Mouse (Mus musculus): ENCODE results near the gene Alpi. TPM values are rescaled to one million over a fixed set of nuclear protein-coding genes. Genes with fewer than 3 reads are reported as not detected.
A peak's percentile ranks its signal among the peaks of the same experiment; 100 is the strongest.

The Alpi gene
- polyA plus RNA-seq, 1 experiment from 2014 or later: not detected

DNA sequence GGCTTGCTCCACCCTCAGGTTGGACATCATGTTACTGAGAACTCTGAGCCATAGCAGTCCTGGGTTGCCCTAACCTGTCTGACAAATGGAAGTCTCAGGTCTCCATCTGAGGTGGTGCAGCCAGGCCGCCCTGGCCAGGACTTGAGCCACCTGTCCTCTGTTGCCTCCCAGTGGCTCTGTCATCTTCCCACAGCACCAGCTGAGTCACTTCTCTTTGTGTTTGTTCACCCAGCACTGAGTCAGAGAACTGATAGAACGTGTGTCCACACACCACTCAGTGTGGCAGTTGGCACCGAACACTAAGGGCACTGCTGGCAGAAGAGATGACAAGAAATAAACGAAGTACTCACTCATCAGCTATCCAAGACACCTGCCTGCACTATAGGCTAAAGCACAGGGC lies 50.0 kb downstream of the Alpi start:
- Histone ChIP-seq H3K4me3 (no peak overlapping the region), H3K27me3 (no peaks in the 10 kb centered on the region), H3K36me3 (ENCODE audit: poor library complexity, severe bottlenecking) (peaks cover 8% of the 10 kb centered on the region), H3K27ac (no peak overlapping the region), H3K9me3 (replicated peaks) (no peaks in the 10 kb centered on the region), H3K4me2 (no peak overlapping the region), H3K9ac (no peak overlapping the region), H3K4me1 (peaks cover 7% of the 10 kb centered on the region; the same call in 1 of the 2 replicates)
- no peak for ATAC-seq
- WGBS: 75% methylated on average over 4 of the region's 4 CpGs

- Histone ChIP-seq H3K4me3 (no peak overlapping the region), H3K36me3 (ENCODE audit: poor library complexity, severe bottlenecking) (peaks cover 9% of the 10 kb centered on the region), H3K9me3 (replicated peaks) (no peaks in the 10 kb centered on the region), H3K9ac (no peak overlapping the region; the same call in 1 of the 2 replicates), H3K4me1 (peaks cover 7% of the 10 kb centered on the region; the same call in 1 of the 2 replicates), H3K27me3 (no peaks in the 10 kb centered on the region), H3K27ac (no peak overlapping the region; the same call in 1 of the 2 replicates), H3K4me2 (no peak overlapping the region)
- no peak for ATAC-seq
- 75% methylated on average over 1 of the region's 1 CpGs for WGBS
Observed at GRCm38 (mm10) chr1:87050700-87051099, 50.7 kb downstream of the Alpi start.

DNA sequence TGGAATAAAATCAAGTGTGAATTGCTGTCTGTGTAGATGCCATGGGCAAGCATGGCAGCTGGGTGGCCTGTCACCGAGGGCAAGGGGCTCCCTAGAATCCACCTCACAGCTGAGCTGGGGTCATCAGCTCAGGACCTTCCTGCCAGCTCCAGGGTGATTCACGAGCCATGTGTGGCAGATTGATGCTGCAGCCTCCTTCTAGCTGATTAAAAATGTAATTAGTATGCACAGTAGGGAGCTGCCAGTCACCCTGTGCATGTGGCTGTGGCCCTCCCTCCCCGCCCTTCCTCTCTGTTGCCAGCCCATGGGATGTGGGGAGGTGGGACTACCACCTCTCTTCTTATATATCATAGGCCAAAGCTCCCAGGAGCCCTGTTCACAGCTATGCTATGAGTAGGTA lies 51.3 kb downstream of the Alpi start:
- H3K27ac ChIP-seq: no peak overlapping the region
- peaks cover 16% of the 10 kb centered on the region for H3K36me3 ChIP-seq (ENCODE audit: poor library complexity, severe bottlenecking)
- 47% methylated on average over 3 of the region's 3 CpGs for WGBS
- H3K9me3 ChIP-seq (replicated peaks): no peaks in the 10 kb centered on the region
- peaks cover 7% of the 10 kb centered on the region; the same call in 1 of the 2 replicates for H3K4me1 ChIP-seq
- H3K4me3 ChIP-seq: no peak overlapping the region
- no peaks in the 10 kb centered on the region for H3K27me3 ChIP-seq
- ATAC-seq: peak; percentile 60; the same call in 1 of the 2 replicates
- H3K9ac ChIP-seq: no peak overlapping the region
- H3K4me2 ChIP-seq: no peak overlapping the region

Other genes starting within 250 kb of the Alpi start
- not detected in 2 replicates for gene Alppl2, start 11.7 kb downstream of the Alpi start, polyA plus RNA-seq (2015; fragmentation: Nextera tagmentation; extraction: Ambion mirVana)
- not detected in 2 replicates for gene Akp3, start 23.4 kb upstream of the Alpi start, polyA plus RNA-seq (2015; fragmentation: Nextera tagmentation; extraction: Ambion mirVana)
- gene Ecel1, start 54.9 kb upstream of the Alpi start, polyA plus RNA-seq (2015; fragmentation: Nextera tagmentation; extraction: Ambion mirVana): 20.0 and 20.2 TPM in 2 replicates
- 0.17 TPM in 1 of 2 replicates, not detected in the other for gene Prss56, start 81.7 kb upstream of the Alpi start, polyA plus RNA-seq (2015; fragmentation: Nextera tagmentation; extraction: Ambion mirVana)
- gene Chrnd, start 89.0 kb upstream of the Alpi start, polyA plus RNA-seq (2015; fragmentation: Nextera tagmentation; extraction: Ambion mirVana): not detected in 2 replicates
- gene Chrng, start 103.1 kb upstream of the Alpi start, polyA plus RNA-seq (2015; fragmentation: Nextera tagmentation; extraction: Ambion mirVana): not detected in 2 replicates
- 103 and 108 TPM in 2 replicates for gene Eif4e2, start 112.3 kb upstream of the Alpi start, polyA plus RNA-seq (2015; fragmentation: Nextera tagmentation; extraction: Ambion mirVana)
- 1.1 TPM in 2 replicates for gene Efhd1, start 162.8 kb upstream of the Alpi start, polyA plus RNA-seq (2015; fragmentation: Nextera tagmentation; extraction: Ambion mirVana)
- 65.4 and 67.4 TPM in 2 replicates for gene Gigyf2, start 225.4 kb upstream of the Alpi start, polyA plus RNA-seq (2015; fragmentation: Nextera tagmentation; extraction: Ambion mirVana)

Measured in forebrain, embryonic 13.5 days (tissue).